Mouse (Mus musculus): Measurements from ENCODE around the gene Olfr633. TPM values are rescaled to one million over a fixed set of nuclear protein-coding genes. Genes with fewer than 3 reads are reported as not detected.

The Olfr633 gene
- polyA plus RNA-seq, 1 experiment from 2014 or later: not detected

Other genes starting within 250 kb of the Olfr633 start
- gene Olfr243, start 229.8 kb upstream of the Olfr633 start, polyA plus RNA-seq (2015; fragmentation: Nextera tagmentation; extraction: Ambion mirVana): not detected in 2 replicates
- gene Olfr628, start 214.1 kb upstream of the Olfr633 start, polyA plus RNA-seq (2015; fragmentation: Nextera tagmentation; extraction: Ambion mirVana): not detected in 2 replicates
- not detected in 2 replicates for gene Olfr629, start 199.5 kb upstream of the Olfr633 start, polyA plus RNA-seq (2015; fragmentation: Nextera tagmentation; extraction: Ambion mirVana)
- not detected in 2 replicates for gene Olfr630, start 187.1 kb upstream of the Olfr633 start, polyA plus RNA-seq (2015; fragmentation: Nextera tagmentation; extraction: Ambion mirVana)
- not detected in 2 replicates for gene Olfr69, start 172.8 kb upstream of the Olfr633 start, polyA plus RNA-seq (2015; fragmentation: Nextera tagmentation; extraction: Ambion mirVana)
- gene Olfr68, start 164.7 kb upstream of the Olfr633 start, polyA plus RNA-seq (2015; fragmentation: Nextera tagmentation; extraction: Ambion mirVana): not detected in 2 replicates
- not detected in 2 replicates for gene Olfr67, start 152.6 kb upstream of the Olfr633 start, polyA plus RNA-seq (2015; fragmentation: Nextera tagmentation; extraction: Ambion mirVana)
- 3,412 and 3,951 TPM in 2 replicates for gene Hbb-bt, start 130.4 kb upstream of the Olfr633 start, polyA plus RNA-seq (2015; fragmentation: Nextera tagmentation; extraction: Ambion mirVana)
- 10,346 and 10,923 TPM in 2 replicates for gene Hbb-bs, start 116.3 kb upstream of the Olfr633 start, polyA plus RNA-seq (2015; fragmentation: Nextera tagmentation; extraction: Ambion mirVana)
- not detected in 2 replicates for gene Hbb-bh2, start 103.9 kb upstream of the Olfr633 start, polyA plus RNA-seq (2015; fragmentation: Nextera tagmentation; extraction: Ambion mirVana)
- gene Hbb-bh1, start 101.3 kb upstream of the Olfr633 start, polyA plus RNA-seq (2015; fragmentation: Nextera tagmentation; extraction: Ambion mirVana): 3.2 and 5.3 TPM in 2 replicates
- gene Hbb-y, start 91.2 kb upstream of the Olfr633 start, polyA plus RNA-seq (2015; fragmentation: Nextera tagmentation; extraction: Ambion mirVana): 236 and 533 TPM in 2 replicates
- not detected in 2 replicates for gene Olfr66, start 58.2 kb upstream of the Olfr633 start, polyA plus RNA-seq (2015; fragmentation: Nextera tagmentation; extraction: Ambion mirVana)
- gene Olfr64, start 50.0 kb upstream of the Olfr633 start, polyA plus RNA-seq (2015; fragmentation: Nextera tagmentation; extraction: Ambion mirVana): not detected in 2 replicates
- gene Olfr65, start 41.0 kb upstream of the Olfr633 start, polyA plus RNA-seq (2015; fragmentation: Nextera tagmentation; extraction: Ambion mirVana): not detected in 2 replicates
- not detected in 2 replicates for gene Olfr631, start 15.6 kb upstream of the Olfr633 start, polyA plus RNA-seq (2015; fragmentation: Nextera tagmentation; extraction: Ambion mirVana)
- not detected in 2 replicates for gene Olfr632, start 10.1 kb upstream of the Olfr633 start, polyA plus RNA-seq (2015; fragmentation: Nextera tagmentation; extraction: Ambion mirVana)
- not detected in 2 replicates for gene Olfr635, start 26.7 kb downstream of the Olfr633 start, polyA plus RNA-seq (2015; fragmentation: Nextera tagmentation; extraction: Ambion mirVana)
- gene Olfr638, start 54.3 kb downstream of the Olfr633 start, polyA plus RNA-seq (2015; fragmentation: Nextera tagmentation; extraction: Ambion mirVana): not detected in 2 replicates
- not detected in 2 replicates for gene Olfr639, start 72.9 kb downstream of the Olfr633 start, polyA plus RNA-seq (2015; fragmentation: Nextera tagmentation; extraction: Ambion mirVana)
- gene Olfr640, start 81.1 kb downstream of the Olfr633 start, polyA plus RNA-seq (2015; fragmentation: Nextera tagmentation; extraction: Ambion mirVana): not detected in 2 replicates
- gene Olfr641, start 91.0 kb downstream of the Olfr633 start, polyA plus RNA-seq (2015; fragmentation: Nextera tagmentation; extraction: Ambion mirVana): not detected in 2 replicates
- gene Olfr642, start 108.2 kb downstream of the Olfr633 start, polyA plus RNA-seq (2015; fragmentation: Nextera tagmentation; extraction: Ambion mirVana): not detected in 2 replicates
- not detected in 2 replicates for gene 4930516K23Rik, start 117.0 kb downstream of the Olfr633 start, polyA plus RNA-seq (2015; fragmentation: Nextera tagmentation; extraction: Ambion mirVana)
- gene Olfr644, start 127.4 kb downstream of the Olfr633 start, polyA plus RNA-seq (2015; fragmentation: Nextera tagmentation; extraction: Ambion mirVana): not detected in 2 replicates
- gene Olfr645, start 141.0 kb downstream of the Olfr633 start, polyA plus RNA-seq (2015; fragmentation: Nextera tagmentation; extraction: Ambion mirVana): not detected in 2 replicates
- not detected in 2 replicates for gene Olfr646, start 160.4 kb downstream of the Olfr633 start, polyA plus RNA-seq (2015; fragmentation: Nextera tagmentation; extraction: Ambion mirVana)
- not detected in 2 replicates for gene Ubqln5, start 185.4 kb downstream of the Olfr633 start, polyA plus RNA-seq (2015; fragmentation: Nextera tagmentation; extraction: Ambion mirVana)
- not detected in 2 replicates for gene Olfr643, start 193.0 kb downstream of the Olfr633 start, polyA plus RNA-seq (2015; fragmentation: Nextera tagmentation; extraction: Ambion mirVana)
- gene Ubqln3, start 198.8 kb downstream of the Olfr633 start, polyA plus RNA-seq (2015; fragmentation: Nextera tagmentation; extraction: Ambion mirVana): not detected in 2 replicates
- not detected in 2 replicates for gene Ubqlnl, start 206.1 kb downstream of the Olfr633 start, polyA plus RNA-seq (2015; fragmentation: Nextera tagmentation; extraction: Ambion mirVana)
- not detected in 2 replicates for gene Olfm5, start 220.4 kb downstream of the Olfr633 start, polyA plus RNA-seq (2015; fragmentation: Nextera tagmentation; extraction: Ambion mirVana)
- gene Olfr648, start 239.0 kb downstream of the Olfr633 start, polyA plus RNA-seq (2015; fragmentation: Nextera tagmentation; extraction: Ambion mirVana): 0.11 and 0.24 TPM in 2 replicates